Comparison of ENCODE assay signal across 24 mouse cellular contexts in the genomic region with DNA sequence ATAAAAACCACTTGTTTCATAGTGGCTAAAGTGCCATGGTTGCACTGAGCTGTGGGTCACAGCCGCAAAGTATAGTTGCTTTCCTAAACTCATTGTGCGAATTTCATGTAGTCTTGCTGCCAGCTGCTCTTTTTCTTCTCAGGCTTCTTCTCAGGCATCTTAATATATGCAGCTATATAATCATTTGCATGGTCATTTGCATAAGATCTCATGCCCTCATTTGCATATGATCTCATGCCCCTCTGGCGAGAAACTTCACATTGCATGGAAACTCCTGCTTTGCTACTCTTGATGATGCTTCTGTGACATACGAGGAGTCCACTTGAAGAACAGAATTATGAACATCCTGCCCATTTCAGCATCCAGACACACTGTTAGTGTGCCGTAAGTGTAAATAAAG.
DNase-seq lines count a peak whose midpoint lies in the region; ATAC-seq and TF ChIP-seq lines count a peak whose summit lies in the region.
"Had no signal": no experiment of that assay in that cellular context is flagged by ENCODE, and none has a peak within 500 bp of the region (broad histone marks: within the 10 kb centered on the region; RNA-seq: fewer than 3 reads in every experiment).

No protein-coding gene starts in this region.

- DNase-seq in forebrain, embryonic 10.5 days (ENCODE audit: extremely low spot score, low spot score), result no peak
- no peak for DNase-seq in left cerebral cortex, adult 2 months (ENCODE audit: extremely low spot score in 1 of 2, low spot score in 2 of 2)
- no peak for DNase-seq in left cerebral cortex, postnatal 10 days (ENCODE audit: extremely low spot score in 1 of 2, low spot score in 2 of 2)
- peak; percentile 69 for DNase-seq in brain, embryonic 14.5 days (ENCODE audit: low read depth)
- DNase-seq in thymus, postnatal 10 days (ENCODE audit: low spot score in 2 of 2), result no peak
- DNase-seq: adrenal gland, postnatal 10 days; cerebellum, adult 11 months; heart, postnatal 10 days; lung, adult 2 months; right cerebral cortex, postnatal 14 days had no signal

- H3K36me3 ChIP-seq in forebrain, embryonic 12.5 days (replicated peaks), result no peaks in the 10 kb centered on the region
- no peaks in the 10 kb centered on the region for H3K36me3 ChIP-seq in forebrain, embryonic 10.5 days (replicated peaks)
- no peaks in the 10 kb centered on the region for H3K36me3 ChIP-seq in forebrain, embryonic 16.5 days (ENCODE audit: control insufficient read depth, insufficient read depth)
- H3K36me3 ChIP-seq: embryonic facial prominence, embryonic 13.5 days; heart, embryonic 13.5 days; kidney, embryonic 15.5 days; limb, embryonic 10.5 days; limb, embryonic 15.5 days; neural tube, embryonic 13.5 days had no signal

- H3K9me3 ChIP-seq in forebrain, embryonic 12.5 days, result no peaks in the 10 kb centered on the region
- H3K9me3 ChIP-seq in forebrain, embryonic 10.5 days, result 0 out of 2 replicates have a peak, but pooled peaks cover 9% of the 10 kb centered on the region
- no peaks in the 10 kb centered on the region for H3K9me3 ChIP-seq in forebrain, embryonic 16.5 days (ENCODE audit: control insufficient read depth, low read length)
- H3K9me3 ChIP-seq: embryonic facial prominence, embryonic 13.5 days; heart, embryonic 13.5 days; kidney, embryonic 15.5 days; limb, embryonic 10.5 days; limb, embryonic 15.5 days; neural tube, embryonic 13.5 days had no signal

- TF ChIP-seq POLR2A in brain, embryonic 14.5 days (IDR thresholded peaks at IDR 0.05; ENCODE audit: borderline replicate concordance, extremely low read depth, insufficient read depth, insufficient read length, poor library complexity, severe bottlenecking), result no peak

- no peaks in the 10 kb centered on the region for H3K27me3 ChIP-seq in forebrain, embryonic 12.5 days
- H3K27me3 ChIP-seq in forebrain, embryonic 10.5 days (ENCODE audit: poor library complexity, severe bottlenecking), result no peaks in the 10 kb centered on the region
- H3K27me3 ChIP-seq in forebrain, embryonic 16.5 days (replicated peaks; ENCODE audit: control insufficient read depth, insufficient read depth, low read length), result no peaks in the 10 kb centered on the region
- H3K27me3 ChIP-seq: embryonic facial prominence, embryonic 13.5 days; heart, embryonic 13.5 days; kidney, embryonic 15.5 days; neural tube, embryonic 13.5 days; Patski had no signal

- 0 out of 2 replicates have a peak, but pooled peaks have one; percentile 39 for ATAC-seq in forebrain, embryonic 12.5 days (ENCODE audit: low FRiP score)
- ATAC-seq in forebrain, embryonic 16.5 days, result peak; percentile 26; the same call in 1 of the 2 replicates
- ATAC-seq: hindbrain, embryonic 16.5 days; midbrain, embryonic 16.5 days; Patski had no signal

- intact Hi-C loops in left cerebral cortex, adult 2 months (cut with DNase I), result loop anchor here (10.0 kb wide), 1 partner anchor 90 kb away; no protein-coding TSS in a partner anchor
- intact Hi-C loops in left cerebral cortex, postnatal 10 days (cut with DNase I), result no loop called here

- no peak overlapping the region for H3K4me3 ChIP-seq in forebrain, embryonic 12.5 days (replicated peaks)
- no peak overlapping the region for H3K4me3 ChIP-seq in forebrain, embryonic 10.5 days
- H3K4me3 ChIP-seq in left cerebral cortex, adult 2 months, result no peak overlapping the region
- no peak overlapping the region for H3K4me3 ChIP-seq in forebrain, embryonic 16.5 days (replicated peaks; ENCODE audit: low read length)
- H3K4me3 ChIP-seq: embryonic facial prominence, embryonic 13.5 days; heart, embryonic 13.5 days; kidney, embryonic 15.5 days; limb, embryonic 10.5 days; limb, embryonic 15.5 days; myocyte; neural tube, embryonic 13.5 days had no signal

- peaks cover 3% of the 10 kb centered on the region for H3K4me1 ChIP-seq in forebrain, embryonic 12.5 days
- peaks cover 6% of the 10 kb centered on the region; the same call in 1 of the 2 replicates for H3K4me1 ChIP-seq in forebrain, embryonic 10.5 days
- peaks cover 2% of the 10 kb centered on the region; the same call in 1 of the 2 replicates for H3K4me1 ChIP-seq in forebrain, embryonic 16.5 days (replicated peaks; ENCODE audit: control insufficient read depth, insufficient read depth, low read length)
- H3K4me1 ChIP-seq: embryonic facial prominence, embryonic 13.5 days; kidney, embryonic 15.5 days; limb, embryonic 15.5 days; neural tube, embryonic 13.5 days had no signal

- WGBS in forebrain, embryonic 12.5 days, result 58% methylated on average over 5 of the region's 5 CpGs
- 89% methylated on average over 5 of the region's 5 CpGs for WGBS in forebrain, embryonic 10.5 days
- 46% methylated on average over 5 of the region's 5 CpGs for WGBS in forebrain, embryonic 16.5 days

- H3K4me2 ChIP-seq in forebrain, embryonic 12.5 days, result no peak overlapping the region
- no peak overlapping the region for H3K4me2 ChIP-seq in forebrain, embryonic 16.5 days (ENCODE audit: low read length)
- H3K4me2 ChIP-seq: embryonic facial prominence, embryonic 13.5 days; heart, embryonic 13.5 days; kidney, embryonic 15.5 days; limb, embryonic 15.5 days; neural tube, embryonic 13.5 days had no signal

- no peak overlapping the region for H3K27ac ChIP-seq in forebrain, embryonic 12.5 days
- H3K27ac ChIP-seq in forebrain, embryonic 10.5 days, result no peak overlapping the region
- peak overlapping the region; percentile 65; the same call in 1 of the 2 replicates for H3K27ac ChIP-seq in left cerebral cortex, adult 2 months
- no peak overlapping the region; the same call in 1 of the 2 replicates for H3K27ac ChIP-seq in forebrain, embryonic 16.5 days (ENCODE audit: low read length)
- H3K27ac ChIP-seq: embryonic facial prominence, embryonic 13.5 days; heart, embryonic 13.5 days; kidney, embryonic 15.5 days; limb, embryonic 10.5 days; limb, embryonic 15.5 days; liver, embryonic 14.5 days; macrophage; neural tube, embryonic 13.5 days had no signal

- no peak for TF ChIP-seq CTCF in left cerebral cortex, adult 2 months (IDR thresholded peaks at IDR 0.05)
- TF ChIP-seq CTCF in brain, embryonic 14.5 days (IDR thresholded peaks at IDR 0.05; ENCODE audit: borderline replicate concordance, extremely low read depth, insufficient read depth, insufficient read length), result no peak

- no peak overlapping the region for H3K9ac ChIP-seq in forebrain, embryonic 12.5 days
- H3K9ac ChIP-seq in forebrain, embryonic 16.5 days (replicated peaks; ENCODE audit: low read depth, low read length), result no peak overlapping the region
- H3K9ac ChIP-seq: embryonic facial prominence, embryonic 13.5 days; heart, embryonic 13.5 days; kidney, embryonic 15.5 days; limb, embryonic 15.5 days; liver, embryonic 14.5 days; neural tube, embryonic 13.5 days had no signal
